Mouse (Mus musculus) spleen, adult 12 weeks (tissue): ENCODE measurements around the gene Agbl3.
A peak's percentile ranks its signal among the peaks of the same experiment; 100 is the strongest.

Experiments
- DNase-seq: peaks from one replicate; pipeline ENCODE4 v3.0.0; 2022; ENCODE audit warnings: low spot score

The Agbl3 gene

DNA sequence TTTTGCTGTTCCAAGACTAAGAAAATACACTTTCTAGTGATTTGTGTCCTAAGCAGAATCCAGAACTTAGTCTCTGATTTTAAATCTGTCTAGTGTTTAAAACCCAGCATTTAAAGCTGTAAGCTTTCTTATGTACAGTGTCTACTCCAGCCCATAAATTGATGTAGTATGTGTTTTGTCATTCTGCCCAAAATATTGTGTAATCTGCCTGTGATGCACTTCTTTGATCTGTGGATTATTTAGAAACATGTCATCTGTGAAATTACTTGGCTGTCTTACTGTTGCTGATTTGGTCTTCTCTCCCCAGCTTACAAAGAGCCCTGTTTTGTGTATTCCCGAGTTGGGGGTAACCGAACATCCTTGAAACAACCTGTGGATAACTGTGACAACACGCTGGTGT, 17.7 kb downstream of the Agbl3 start:
- no peak for DNase-seq

- no peak for DNase-seq
Measured at GRCm38 (mm10) chr6:34805582-34805981, 25.4 kb downstream of the Agbl3 start.

DNA sequence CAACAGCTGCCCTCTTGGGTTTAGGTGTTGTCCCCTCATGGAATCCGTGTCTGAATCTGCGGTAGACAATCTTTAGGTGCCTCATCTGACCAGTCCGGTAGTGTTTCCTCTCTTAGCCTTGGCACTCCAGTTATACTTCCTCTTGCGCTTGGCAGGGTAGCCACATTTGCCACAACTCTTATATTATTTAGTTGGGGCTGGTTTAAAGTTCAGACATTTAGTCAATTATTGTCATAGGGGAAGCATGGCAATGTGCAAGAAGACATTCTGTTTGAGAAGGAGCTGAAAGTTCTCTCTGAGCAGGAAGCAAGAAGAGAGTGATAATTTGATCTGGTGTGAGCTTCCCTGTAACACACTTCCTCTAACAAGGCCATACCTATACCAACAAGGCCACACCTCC, 30.4 kb downstream of the Agbl3 start:
- no peak for DNase-seq

- DNase-seq = no peak
Measured at GRCm38 (mm10) chr6:34824406-34824805, 44.2 kb downstream of the Agbl3 start.

DNA sequence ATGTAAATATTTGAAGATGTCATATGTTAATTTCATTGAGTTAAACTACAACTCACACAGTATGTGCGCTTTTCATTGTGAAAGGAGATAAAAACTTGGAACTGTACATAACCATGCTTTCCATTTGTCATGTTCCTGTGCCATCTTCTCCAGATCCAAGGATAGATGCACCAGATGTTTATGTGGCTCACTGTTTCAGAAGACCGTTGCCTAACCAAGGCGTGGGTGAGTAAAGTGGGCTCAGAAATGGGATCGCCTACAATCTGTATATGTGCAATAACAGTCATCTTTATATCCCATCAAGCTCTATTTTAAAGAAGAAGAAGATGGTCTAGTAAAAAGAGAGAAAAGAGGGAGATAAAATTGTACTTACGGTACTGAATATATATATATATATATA, 52.1 kb downstream of the Agbl3 start:
- no peak for DNase-seq

DNA sequence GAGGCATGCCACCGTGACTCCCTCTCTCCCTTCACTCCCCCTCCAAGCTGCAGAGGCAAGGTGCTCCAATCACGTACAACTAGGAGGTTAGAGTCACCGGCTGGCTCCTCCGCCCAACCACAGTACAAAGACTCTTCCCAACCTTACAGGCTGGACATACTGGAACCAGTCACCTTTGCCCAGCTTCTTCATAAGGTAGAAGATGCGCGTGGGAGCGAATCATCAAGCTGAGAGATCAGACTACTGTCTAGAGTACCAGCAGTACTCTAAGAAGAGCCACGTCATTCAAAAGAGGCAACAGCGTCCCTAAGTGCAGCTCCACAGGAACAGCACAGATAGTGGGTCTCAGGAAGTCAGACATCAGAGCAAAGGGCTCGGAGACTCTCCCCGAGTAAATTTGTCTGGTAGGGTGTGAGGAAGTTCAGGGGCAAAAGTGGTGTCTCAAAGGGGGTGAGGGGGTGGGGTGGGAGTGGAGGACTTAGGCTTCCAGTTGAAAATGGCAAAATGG, 81.4 kb downstream of the Agbl3 start:
- DNase-seq = no peak

DNA sequence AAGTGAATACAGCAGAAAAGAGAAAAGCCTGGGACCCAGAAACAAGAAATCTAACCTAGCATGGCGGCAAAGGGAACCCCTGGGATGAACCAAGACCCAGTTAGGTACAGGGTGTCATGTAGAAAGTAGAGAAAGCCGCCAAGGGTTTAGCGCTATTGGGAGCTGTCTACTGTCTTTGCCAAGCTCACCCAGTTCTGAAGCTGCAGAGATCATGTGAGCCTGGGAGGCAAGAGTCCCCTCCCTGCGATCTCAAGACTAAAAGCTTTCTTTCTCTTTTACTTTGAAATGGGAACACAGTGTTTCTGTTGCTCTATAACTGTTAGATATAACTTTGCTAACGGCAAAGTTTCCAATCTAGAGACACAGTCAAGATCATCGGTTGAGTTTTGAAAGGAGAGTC, 82.1 kb downstream of the Agbl3 start:
- DNase-seq = no peak

DNA sequence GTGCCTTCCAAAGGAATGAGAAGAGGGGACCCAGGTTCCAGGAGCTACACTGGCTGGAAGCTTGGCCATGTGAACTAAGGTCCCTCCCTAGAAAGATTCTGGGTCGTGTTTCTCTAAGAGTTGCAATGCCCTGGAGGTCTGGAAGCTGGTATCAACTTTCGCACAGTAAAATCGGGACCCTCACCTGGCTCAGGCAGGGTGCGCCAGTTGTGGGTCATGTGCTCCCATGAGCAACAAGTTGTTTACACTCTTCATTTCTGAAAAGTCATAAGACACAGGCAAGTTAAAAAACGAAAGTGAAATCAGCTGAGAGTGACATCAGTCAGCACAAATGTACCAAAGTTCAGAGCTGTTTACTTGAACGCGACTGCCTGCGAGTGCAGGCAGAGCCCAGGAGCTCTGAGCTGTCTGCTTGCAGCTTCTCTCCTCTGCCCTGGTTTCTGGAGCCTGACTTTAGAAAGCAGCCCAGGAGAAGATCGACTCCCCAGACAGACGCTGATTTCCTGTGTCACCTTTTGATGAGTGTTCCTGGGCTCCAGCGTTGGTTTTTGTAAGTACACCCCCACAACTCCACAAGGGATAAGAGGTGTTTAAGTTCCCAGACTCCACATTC, 82.7 kb downstream of the Agbl3 start, which contains the start of gene Tmem140:
Gene Tmem140 (plus strand): TSS at position 356 of the 613 bp plus-strand sequence.
- peak; percentile 60 for DNase-seq

GRCm38 (mm10) chr6:34863786-34864514, 83.7 kb downstream of the Agbl3 start:
- DNase-seq = no peak

- no peak for DNase-seq
Measured at GRCm38 (mm10) chr6:34865213-34865612, 85.0 kb downstream of the Agbl3 start.

- DNase-seq = no peak
Measured at GRCm38 (mm10) chr6:34865711-34866593, 85.7 kb downstream of the Agbl3 start.

DNA sequence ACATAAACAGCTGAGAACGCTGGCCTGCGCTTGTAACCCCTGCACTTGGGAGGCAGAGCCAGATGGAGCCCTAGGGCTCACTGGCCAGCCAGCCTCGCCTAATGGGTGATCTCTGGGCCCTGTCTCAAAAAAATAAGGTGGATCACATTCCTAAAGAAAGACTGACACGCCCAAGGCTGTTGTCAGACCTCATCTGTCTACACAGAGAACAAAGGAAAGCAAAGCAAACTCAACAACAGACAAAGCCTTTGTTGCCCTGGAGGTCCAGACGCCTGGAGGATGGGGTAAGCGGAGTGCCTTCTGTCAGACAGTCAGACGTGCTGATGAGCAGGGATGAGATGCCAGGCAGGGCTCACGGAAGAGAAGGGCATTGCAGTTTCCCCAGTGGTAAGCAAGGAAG, 86.6 kb downstream of the Agbl3 start:
- no peak for DNase-seq

DNA sequence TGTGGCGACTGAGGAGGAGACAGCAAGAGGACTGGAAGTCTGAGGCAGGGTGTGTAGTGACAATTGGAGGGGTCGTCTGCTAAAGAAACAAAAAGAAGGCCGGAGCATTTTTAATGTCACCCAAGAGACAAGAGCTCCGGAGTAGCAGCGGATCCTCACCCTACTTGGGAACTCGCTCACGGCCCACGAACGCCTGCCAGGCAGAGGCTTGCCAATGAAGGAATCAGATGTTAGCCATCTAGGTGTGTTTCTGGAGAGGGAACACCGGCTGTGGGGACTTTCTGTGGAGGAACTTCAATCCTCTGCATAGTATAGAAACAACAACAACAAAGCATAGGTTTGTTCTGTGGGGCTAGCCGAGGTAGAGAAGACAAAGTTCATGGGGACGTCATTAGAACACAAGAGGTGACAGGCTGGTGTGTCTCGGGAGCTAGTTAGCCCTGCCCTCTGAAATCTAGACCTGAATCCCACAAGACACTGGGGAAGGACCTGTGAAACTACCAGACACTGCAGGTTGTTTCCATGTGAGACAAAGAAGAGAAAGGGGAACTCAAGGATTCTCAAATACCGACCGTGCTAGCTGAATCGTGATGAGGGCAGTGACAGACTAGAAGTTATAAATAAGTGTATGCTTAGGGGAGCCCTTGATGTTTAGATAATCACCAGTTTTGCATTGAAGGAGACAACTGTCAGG, 87.2 kb downstream of the Agbl3 start:
- DNase-seq = no peak

- no peak for DNase-seq
Measured at GRCm38 (mm10) chr6:34867995-34868350, 87.7 kb downstream of the Agbl3 start.

DNA sequence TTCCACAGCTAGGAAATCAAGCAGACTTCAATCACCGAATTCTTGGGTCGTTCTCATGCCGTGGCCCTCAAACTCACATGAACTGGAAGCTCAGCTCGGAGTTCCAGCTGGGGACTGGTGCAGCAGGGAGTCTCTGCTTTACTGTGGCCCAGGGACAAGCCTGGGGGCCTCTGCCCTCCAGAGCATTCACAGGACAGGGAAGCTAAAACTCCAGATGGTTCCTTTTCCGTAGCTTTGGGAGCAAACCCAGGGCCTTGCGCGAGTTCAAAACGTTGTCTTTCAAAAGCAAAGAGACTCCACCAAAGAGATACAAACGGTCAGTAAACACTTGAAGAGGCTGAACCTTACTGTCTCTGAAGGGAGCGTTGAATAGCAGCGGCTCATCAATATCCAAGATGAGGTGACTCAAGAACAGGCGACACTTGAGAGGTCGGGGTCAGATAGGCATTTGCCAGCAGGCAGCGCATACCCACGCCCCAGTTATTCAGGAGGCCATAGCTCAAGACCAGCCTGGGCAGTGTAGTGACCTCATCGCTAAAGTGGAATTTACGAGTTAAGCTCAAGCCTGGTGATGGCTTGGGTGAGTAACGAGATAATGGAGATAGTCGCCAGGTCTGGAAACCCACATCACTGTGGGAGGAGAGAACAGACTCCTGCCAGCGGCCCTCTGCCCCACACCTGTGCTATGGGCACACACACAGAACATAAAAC, 88.4 kb downstream of the Agbl3 start:
- DNase-seq = no peak

DNA sequence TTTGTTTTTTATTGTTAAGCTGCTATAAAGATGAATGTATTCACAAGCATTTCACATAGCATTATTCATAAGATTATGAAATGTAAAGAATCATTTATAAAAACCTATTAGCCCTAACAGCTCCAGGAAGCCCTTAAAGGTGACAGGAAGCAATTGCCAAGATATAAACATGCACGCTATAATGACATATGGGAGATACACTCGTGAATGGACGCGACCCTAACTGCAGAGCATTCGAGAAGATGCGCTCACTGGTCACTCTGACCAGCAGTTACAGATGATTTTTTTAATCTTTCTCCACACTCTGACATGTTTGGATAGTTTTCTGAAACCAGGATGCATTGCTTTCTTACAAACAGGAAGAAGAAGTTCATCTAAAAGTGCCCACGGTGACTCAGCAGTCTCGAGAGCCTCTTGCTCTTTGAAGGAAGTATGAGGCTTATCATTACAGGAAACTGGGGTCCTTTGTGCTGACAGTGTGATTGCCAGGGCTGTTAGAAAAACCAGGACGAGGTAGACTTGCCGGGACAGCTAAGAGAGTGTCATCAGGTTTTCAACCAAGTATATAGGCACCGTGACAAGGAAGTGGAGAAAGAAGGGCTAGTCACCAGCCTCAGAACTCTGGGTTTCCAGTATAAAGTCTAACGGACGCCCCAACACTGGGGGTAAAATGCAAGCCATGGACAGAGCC, 89.1 kb downstream of the Agbl3 start:
- DNase-seq = no peak

DNA sequence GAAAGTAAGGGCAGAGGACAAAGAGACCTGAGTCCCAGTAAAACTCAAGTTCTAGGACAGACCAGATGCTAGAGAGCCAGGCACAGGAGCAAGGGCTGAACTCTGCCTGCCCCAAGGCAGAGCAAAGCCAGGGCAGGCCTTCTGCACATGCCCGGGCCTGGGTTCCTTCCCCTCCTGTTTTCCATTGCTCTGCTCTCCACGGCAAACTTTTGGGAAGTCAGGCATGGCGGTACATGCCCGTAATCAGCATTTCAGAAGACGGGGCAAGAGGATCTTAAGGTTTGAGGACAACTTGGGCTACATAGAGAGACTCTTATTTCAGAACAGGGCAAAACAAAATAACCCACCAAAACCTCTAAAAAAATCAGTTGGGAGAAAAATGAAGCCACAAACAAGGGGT, 89.9 kb downstream of the Agbl3 start:
- no peak for DNase-seq

GRCm38 (mm10) chr6:34870724-34871123, 90.5 kb downstream of the Agbl3 start:
- DNase-seq = no peak

DNA sequence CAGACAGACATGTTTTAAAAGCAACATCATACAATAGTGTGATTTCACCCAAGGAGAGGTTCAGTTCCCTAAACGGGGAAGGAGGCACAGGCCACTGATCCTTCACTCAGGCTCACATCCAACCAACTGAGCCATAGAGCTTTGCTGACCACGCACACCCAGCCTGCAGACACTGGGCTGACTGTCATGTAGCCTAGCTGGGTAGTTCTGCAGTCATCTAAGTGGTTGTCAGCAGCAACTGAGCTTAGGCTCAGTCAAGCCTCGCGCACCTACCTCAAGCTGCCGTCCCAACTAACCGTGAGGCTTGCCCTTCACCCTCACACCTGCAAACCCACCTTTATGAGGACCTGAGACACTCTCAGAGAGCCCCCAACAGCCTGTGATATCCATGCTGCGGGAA, 91.7 kb downstream of the Agbl3 start:
- DNase-seq = no peak

DNA sequence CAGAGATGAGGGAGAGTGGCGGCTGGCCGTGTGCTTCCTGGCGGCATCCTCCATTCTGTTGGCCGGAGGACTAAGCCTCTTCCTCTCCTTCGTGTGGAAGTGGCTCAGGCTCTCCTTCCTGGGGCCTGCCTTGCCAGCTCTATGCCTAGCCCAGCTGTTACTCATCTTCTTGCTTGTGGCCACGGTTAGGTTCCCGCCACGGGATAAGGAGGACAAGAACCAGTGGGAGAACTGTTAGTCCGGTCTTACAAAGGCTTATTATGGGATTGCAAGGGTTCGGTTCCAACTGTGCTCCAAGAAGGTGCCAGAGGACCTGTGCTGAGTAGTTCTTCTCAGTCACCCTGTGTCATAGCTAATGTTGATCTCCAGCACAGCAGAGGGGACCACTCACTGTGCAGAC, 92.6 kb downstream of the Agbl3 start:
- no peak for DNase-seq
